Mouse (Mus musculus): ENCODE data around the gene Auh. TPM values are rescaled to one million over a fixed set of nuclear protein-coding genes. Genes with fewer than 3 reads are reported as not detected.

Auh gene
- polyA plus RNA-seq, 1 experiment from 2014 or later: 48.1 TPM

DNA sequence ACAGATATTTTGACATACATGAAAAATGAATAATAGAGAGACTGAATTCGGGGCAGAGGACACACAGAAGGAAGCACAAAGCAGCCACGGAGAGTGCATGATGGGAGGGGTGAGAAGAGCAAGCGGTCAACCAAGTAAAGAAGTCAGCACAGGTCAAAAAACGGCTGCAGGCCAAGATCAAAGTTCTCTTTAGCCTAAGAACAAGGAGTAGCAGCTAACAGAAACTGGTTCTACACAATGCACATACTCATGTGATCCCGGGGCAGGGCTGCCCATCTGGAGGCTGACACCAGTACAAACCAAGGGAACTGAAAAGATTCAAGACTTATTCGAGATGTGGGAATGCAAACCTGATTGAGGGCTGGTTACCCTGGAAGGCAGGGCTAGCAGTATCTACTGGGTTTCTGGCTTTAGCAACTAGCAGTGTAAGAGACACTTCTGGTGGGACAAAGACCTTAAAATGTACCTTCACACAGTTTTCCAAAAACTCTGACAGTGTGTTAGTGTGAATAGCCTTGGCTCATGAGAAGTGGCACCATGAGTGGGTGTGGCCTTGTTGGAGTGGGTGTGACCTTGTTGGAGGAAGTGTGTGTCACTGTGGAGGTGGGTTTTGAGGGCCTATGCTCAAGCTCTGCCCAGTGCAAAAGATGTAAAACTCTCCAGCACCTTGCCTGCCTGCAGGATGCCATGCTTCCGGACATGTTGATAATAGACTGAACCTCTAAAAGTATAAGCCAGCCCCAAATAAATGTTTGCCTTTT, 8.2 kb downstream of the Auh start:
- no peak for ATAC-seq
- H3K4me1 ChIP-seq: 0 out of 2 replicates have a peak, but pooled peaks cover 4% of the 10 kb centered on the region
- no peaks in the 10 kb centered on the region for H3K27me3 ChIP-seq
- no peak overlapping the region for H3K27ac ChIP-seq
- WGBS: 83% methylated on average over 7 of the region's 7 CpGs
- H3K4me2 ChIP-seq: no peak overlapping the region
- no peaks in the 10 kb centered on the region for H3K9me3 ChIP-seq (replicated peaks)
- no peaks in the 10 kb centered on the region for H3K36me3 ChIP-seq (ENCODE audit: poor library complexity, severe bottlenecking)
- H3K4me3 ChIP-seq: no peak overlapping the region
- no peak overlapping the region for H3K9ac ChIP-seq

DNA sequence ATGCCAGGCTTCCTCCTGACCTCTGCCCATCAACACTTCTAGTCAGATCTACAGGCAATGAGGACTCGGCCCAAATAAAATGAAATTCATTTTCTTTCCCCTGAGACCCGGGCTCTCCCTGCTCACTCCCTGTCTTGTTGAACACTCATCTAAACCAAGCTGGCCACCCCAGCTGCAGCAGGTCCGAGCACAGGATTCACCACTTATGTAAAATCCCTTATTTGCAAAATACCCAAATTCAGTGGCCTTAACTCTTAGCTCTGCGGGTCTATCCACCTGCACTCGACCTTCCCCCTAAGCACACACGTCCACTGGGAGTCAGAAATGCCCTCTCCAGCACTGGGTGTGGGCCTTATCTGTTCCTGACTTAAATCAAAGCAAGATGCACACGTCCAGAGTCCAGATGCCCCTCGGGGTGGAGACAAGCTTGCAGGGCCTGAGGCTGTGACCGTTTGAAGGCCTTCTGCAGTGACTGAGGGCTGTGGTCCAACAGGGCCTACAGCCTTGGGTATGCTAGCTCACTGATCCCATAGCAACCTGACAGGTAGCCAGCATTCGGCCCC, 9.6 kb downstream of the Auh start:
- Histone ChIP-seq H3K9me3 (replicated peaks) (no peaks in the 10 kb centered on the region), H3K27me3 (no peaks in the 10 kb centered on the region), H3K4me2 (no peak overlapping the region), H3K4me1 (0 out of 2 replicates have a peak, but pooled peaks cover 6% of the 10 kb centered on the region), H3K4me3 (no peak overlapping the region), H3K36me3 (ENCODE audit: poor library complexity, severe bottlenecking) (no peaks in the 10 kb centered on the region), H3K27ac (no peak overlapping the region), H3K9ac (no peak overlapping the region)
- ATAC-seq: no peak
- 84% methylated on average over 10 of the region's 10 CpGs for WGBS

GRCm38 (mm10) chr13:52918333-52918732, 11.1 kb downstream of the Auh start:
- Histone ChIP-seq H3K4me1 (peaks cover 10% of the 10 kb centered on the region; the same call in 1 of the 2 replicates), H3K4me3 (no peak overlapping the region), H3K9me3 (replicated peaks) (no peaks in the 10 kb centered on the region), H3K27ac (no peak overlapping the region), H3K9ac (no peak overlapping the region), H3K36me3 (ENCODE audit: poor library complexity, severe bottlenecking) (no peaks in the 10 kb centered on the region), H3K27me3 (no peaks in the 10 kb centered on the region), H3K4me2 (no peak overlapping the region)
- 90% methylated on average over 5 of the region's 5 CpGs for WGBS
- ATAC-seq: no peak

GRCm38 (mm10) chr13:52914591-52915110, 14.8 kb downstream of the Auh start:
- no peak overlapping the region for H3K4me3 ChIP-seq
- no peak overlapping the region for H3K4me2 ChIP-seq
- no peaks in the 10 kb centered on the region for H3K36me3 ChIP-seq (ENCODE audit: poor library complexity, severe bottlenecking)
- ATAC-seq: no peak
- H3K27me3 ChIP-seq: no peaks in the 10 kb centered on the region
- WGBS: 69% methylated on average over 19 of the region's 19 CpGs
- H3K9me3 ChIP-seq (replicated peaks): no peaks in the 10 kb centered on the region
- no peak overlapping the region for H3K9ac ChIP-seq
- peaks cover 10% of the 10 kb centered on the region; the same call in 1 of the 2 replicates for H3K4me1 ChIP-seq
- no peak overlapping the region for H3K27ac ChIP-seq

DNA sequence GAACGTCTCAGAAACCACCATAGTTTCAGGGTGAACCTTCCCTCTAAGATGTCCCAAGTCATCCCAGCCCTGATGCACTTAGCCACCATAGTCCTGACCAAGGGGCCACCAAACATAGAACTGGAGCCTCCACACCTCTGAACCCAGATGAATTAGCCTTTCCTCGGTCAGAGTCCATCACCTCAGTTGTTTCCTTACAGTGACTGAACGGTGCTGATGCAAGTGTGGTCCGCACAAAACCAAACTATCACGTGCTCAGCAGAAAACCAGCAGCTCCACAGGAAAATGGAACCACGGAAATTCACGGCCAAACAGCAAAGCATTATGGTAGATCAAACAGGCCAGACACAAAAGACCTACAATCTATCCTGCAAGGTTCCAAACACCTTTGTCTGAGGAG, 15.6 kb downstream of the Auh start:
- Histone ChIP-seq H3K9me3 (replicated peaks) (no peaks in the 10 kb centered on the region), H3K27me3 (no peaks in the 10 kb centered on the region), H3K4me2 (no peak overlapping the region), H3K36me3 (ENCODE audit: poor library complexity, severe bottlenecking) (peaks cover 2% of the 10 kb centered on the region; the same call in 1 of the 2 replicates), H3K4me1 (peaks cover 10% of the 10 kb centered on the region; the same call in 1 of the 2 replicates), H3K27ac (no peak overlapping the region), H3K4me3 (no peak overlapping the region), H3K9ac (no peak overlapping the region)
- WGBS: 76% methylated on average over 7 of the region's 7 CpGs
- no peak for ATAC-seq

DNA sequence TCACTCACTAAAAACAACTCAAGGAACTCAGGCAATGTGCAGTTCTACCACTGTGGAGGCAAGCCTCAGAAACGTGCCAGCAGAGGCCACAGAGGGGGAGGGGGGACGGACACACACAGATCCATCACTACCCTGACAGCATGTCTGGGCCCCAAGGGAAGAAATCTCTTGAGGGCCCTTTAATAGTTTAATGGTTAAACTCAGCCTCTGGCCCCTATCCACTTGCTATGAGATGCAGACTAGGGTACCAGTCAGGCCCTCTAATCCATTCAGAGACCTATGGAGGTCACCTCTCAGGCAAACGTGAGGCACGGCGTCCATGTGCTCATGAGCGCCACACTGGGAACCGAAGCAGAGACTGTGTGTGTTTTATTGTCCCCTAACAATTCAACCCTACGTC, 17.0 kb downstream of the Auh start:
- Histone ChIP-seq H3K9ac (no peak overlapping the region), H3K4me2 (no peak overlapping the region), H3K4me1 (peaks cover 10% of the 10 kb centered on the region; the same call in 1 of the 2 replicates), H3K9me3 (replicated peaks) (no peaks in the 10 kb centered on the region), H3K4me3 (no peak overlapping the region), H3K36me3 (ENCODE audit: poor library complexity, severe bottlenecking) (peaks cover 17% of the 10 kb centered on the region), H3K27me3 (no peaks in the 10 kb centered on the region), H3K27ac (no peak overlapping the region)
- 81% methylated on average over 8 of the region's 8 CpGs for WGBS
- no peak for ATAC-seq

DNA sequence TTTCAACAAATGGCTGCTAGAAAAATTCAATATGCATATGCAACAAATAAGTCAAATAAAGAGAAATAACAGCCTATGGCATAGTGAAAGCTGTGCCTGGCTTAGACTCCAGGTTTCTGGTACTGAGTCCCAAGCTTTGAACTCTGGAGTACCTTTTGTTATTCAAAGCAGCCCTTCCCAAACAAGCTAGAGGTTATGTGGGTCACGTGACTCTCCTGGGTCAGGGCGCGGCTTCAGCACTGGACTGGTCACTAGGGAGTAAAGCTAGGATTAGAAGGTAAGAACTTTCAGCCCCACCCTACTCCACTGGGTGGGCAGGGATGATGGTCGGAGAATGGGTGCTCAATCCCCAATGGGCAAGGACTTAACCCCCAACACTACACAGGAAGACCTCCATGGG, 18.2 kb downstream of the Auh start:
- Histone ChIP-seq H3K27ac (no peak overlapping the region), H3K9me3 (replicated peaks) (no peaks in the 10 kb centered on the region), H3K36me3 (ENCODE audit: poor library complexity, severe bottlenecking) (peaks cover 26% of the 10 kb centered on the region), H3K4me2 (no peak overlapping the region), H3K9ac (no peak overlapping the region), H3K4me3 (no peak overlapping the region), H3K4me1 (peaks cover 8% of the 10 kb centered on the region; the same call in 1 of the 2 replicates), H3K27me3 (no peaks in the 10 kb centered on the region)
- ATAC-seq: no peak
- 72% methylated on average over 4 of the region's 4 CpGs for WGBS

DNA sequence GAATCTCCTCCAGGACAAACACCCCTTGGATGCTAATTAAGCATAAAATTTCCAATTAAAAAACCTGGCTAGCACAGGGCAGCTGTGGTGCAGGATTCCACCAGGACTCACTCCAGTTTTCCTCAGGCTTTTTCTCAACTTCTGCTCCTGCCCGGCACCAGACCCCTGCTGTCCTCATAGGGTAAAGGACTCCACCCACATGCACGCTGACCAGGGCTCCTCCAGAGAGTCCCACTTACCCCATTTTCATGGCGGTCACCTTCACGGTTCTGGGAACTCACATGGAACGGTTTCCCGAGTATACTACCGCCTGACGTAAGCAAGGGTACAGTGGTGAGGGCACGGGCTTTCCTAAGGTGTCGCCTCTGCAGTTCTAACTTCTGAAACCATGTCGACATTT, 23.2 kb downstream of the Auh start:
- Histone ChIP-seq H3K9ac (no peak overlapping the region), H3K4me1 (peaks cover 26% of the 10 kb centered on the region), H3K4me3 (no peak overlapping the region), H3K27ac (no peak overlapping the region), H3K4me2 (no peak overlapping the region), H3K36me3 (ENCODE audit: poor library complexity, severe bottlenecking) (peaks cover 26% of the 10 kb centered on the region), H3K27me3 (no peaks in the 10 kb centered on the region), H3K9me3 (replicated peaks) (no peaks in the 10 kb centered on the region)
- ATAC-seq: no peak
- 86% methylated on average over 11 of the region's 11 CpGs for WGBS

DNA sequence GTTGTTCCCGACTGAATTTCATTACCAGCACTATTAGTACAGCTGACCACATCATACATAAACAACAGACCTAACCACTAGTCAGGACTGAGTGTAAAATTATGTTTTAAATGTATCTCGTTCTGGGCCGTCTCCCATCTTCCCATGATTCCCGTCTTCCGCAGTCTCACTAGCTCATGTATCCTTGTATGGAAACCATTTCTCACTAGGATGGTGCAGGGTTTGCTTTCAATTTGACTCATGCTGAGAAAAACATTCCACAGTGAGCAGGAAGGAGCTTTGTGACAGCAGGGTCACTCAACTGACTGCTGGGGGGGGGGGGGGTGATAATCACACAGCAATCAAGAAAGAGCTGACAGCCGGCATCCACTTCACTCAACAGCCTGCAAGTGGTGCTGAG, 25.3 kb downstream of the Auh start:
- Histone ChIP-seq H3K9me3 (replicated peaks) (no peaks in the 10 kb centered on the region), H3K9ac (no peak overlapping the region), H3K27me3 (no peaks in the 10 kb centered on the region), H3K4me3 (no peak overlapping the region), H3K4me2 (peak overlapping the region; percentile 10; the same call in 1 of the 2 replicates), H3K4me1 (peaks cover 26% of the 10 kb centered on the region), H3K27ac (peak overlapping the region; percentile 51), H3K36me3 (ENCODE audit: poor library complexity, severe bottlenecking) (peaks cover 26% of the 10 kb centered on the region)
- 0 out of 2 replicates have a peak, but pooled peaks have one; percentile 24 for ATAC-seq
- WGBS: 46% methylated on average over 6 of the region's 6 CpGs

DNA sequence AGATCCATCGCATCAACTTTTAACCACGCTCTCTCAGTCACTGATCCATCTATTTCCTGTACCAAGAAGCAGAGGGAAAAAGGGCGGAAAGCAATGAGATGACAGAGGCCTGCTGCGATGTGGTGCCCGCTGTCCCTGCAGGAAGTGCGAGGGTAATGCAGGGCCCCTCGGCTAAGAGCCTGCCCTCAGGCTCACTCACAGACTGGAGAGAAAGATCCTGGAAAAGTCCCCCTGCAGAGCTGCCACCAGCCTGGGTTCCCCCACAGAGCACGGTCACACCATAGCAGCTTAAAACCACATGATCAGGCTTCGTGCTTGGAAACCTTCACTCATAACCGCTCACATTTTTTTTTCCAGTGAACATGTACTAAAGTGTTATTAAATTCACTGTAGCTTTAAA, 25.7 kb downstream of the Auh start:
- H3K4me1 ChIP-seq: peaks cover 26% of the 10 kb centered on the region
- no peak overlapping the region for H3K9ac ChIP-seq
- peaks cover 22% of the 10 kb centered on the region for H3K36me3 ChIP-seq (ENCODE audit: poor library complexity, severe bottlenecking)
- 31% methylated on average over 10 of the region's 10 CpGs for WGBS
- H3K27me3 ChIP-seq: no peaks in the 10 kb centered on the region
- peak; percentile 62 for ATAC-seq
- H3K4me3 ChIP-seq: no peak overlapping the region
- H3K4me2 ChIP-seq: peak overlapping the region; percentile 10; the same call in 1 of the 2 replicates
- peak overlapping the region; percentile 51 for H3K27ac ChIP-seq
- H3K9me3 ChIP-seq (replicated peaks): no peaks in the 10 kb centered on the region

DNA sequence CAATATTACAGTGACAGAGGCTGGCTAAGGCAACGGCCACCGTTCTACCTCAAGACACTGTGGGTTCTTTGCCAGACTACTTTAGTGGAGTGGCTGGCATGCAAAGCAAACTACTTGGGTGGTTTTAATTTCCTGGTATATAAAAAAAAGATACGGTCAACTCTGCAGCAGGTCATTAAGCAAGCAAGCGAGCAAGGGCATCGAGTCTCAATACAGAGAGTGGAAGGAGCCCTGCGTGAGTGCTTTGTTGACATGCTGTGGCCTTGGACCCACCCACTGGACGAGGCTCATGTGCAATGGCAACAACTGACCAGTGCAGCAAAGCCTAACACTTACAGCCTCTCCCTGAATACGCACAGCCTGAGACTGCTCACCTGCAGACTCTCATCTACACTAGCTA, 27.0 kb downstream of the Auh start:
- peaks cover 26% of the 10 kb centered on the region for H3K4me1 ChIP-seq
- no peak for ATAC-seq
- no peaks in the 10 kb centered on the region for H3K9me3 ChIP-seq (replicated peaks)
- no peak overlapping the region for H3K27ac ChIP-seq
- no peak overlapping the region for H3K4me2 ChIP-seq
- H3K36me3 ChIP-seq (ENCODE audit: poor library complexity, severe bottlenecking): peaks cover 16% of the 10 kb centered on the region
- no peak overlapping the region for H3K9ac ChIP-seq
- 77% methylated on average over 8 of the region's 8 CpGs for WGBS
- no peaks in the 10 kb centered on the region for H3K27me3 ChIP-seq
- no peak overlapping the region for H3K4me3 ChIP-seq

DNA sequence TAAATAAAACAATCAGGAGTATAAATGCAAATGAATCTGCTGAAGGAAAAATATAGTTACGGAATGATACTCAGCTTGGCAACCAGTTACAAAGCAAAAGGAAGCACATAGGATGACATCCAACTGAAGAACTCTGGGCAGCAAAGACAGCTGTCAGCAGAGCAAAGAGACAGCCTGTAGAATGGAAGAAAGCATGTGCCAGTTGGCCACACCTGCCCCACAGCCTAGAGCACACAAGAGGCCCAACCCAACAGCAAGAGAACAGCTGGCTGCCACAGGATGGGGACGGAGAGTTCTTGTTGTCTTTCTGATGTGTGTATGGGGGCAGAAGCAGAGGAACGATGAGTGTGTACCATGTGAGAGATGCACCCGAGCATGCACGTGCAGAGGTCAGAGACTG, 29.8 kb downstream of the Auh start:
- no peak overlapping the region for H3K4me2 ChIP-seq
- ATAC-seq: no peak
- H3K4me3 ChIP-seq: no peak overlapping the region
- no peak overlapping the region for H3K9ac ChIP-seq
- H3K36me3 ChIP-seq (ENCODE audit: poor library complexity, severe bottlenecking): peaks cover 16% of the 10 kb centered on the region
- peaks cover 13% of the 10 kb centered on the region for H3K4me1 ChIP-seq
- no peaks in the 10 kb centered on the region for H3K27me3 ChIP-seq
- H3K27ac ChIP-seq: no peak overlapping the region
- 95% methylated on average over 5 of the region's 5 CpGs for WGBS
- H3K9me3 ChIP-seq (replicated peaks): no peaks in the 10 kb centered on the region

Data from forebrain, embryonic 13.5 days (tissue).